In genomic region chr3:51660060-51660459, GRCm38 (mm10) we compare ENCODE assay signal across 10 mouse cellular contexts. TPM values are rescaled to one million over a fixed set of nuclear protein-coding genes. Genes with fewer than 3 reads are reported as not detected.
DNase-seq lines count a peak whose midpoint lies in the region; ATAC-seq and TF ChIP-seq lines count a peak whose summit lies in the region.
"Had no signal": no experiment of that assay in that cellular context is flagged by ENCODE, and none has a peak within 500 bp of the region (broad histone marks: within the 10 kb centered on the region; RNA-seq: fewer than 3 reads in every experiment).

Mgst2 (plus strand) TSS chr3:51660360.

- DNase-seq in lung, postnatal 14 days, result no peak
- DNase-seq in adrenal gland, postnatal 10 days, result no peak
- DNase-seq in splenic B cell, adult 2 months (ENCODE audit: low read depth, low spot score), result peak; percentile 18
- DNase-seq in kidney, adult 2 months, result no peak
- no peak for DNase-seq in heart, postnatal 10 days
- DNase-seq: heart, adult 18-20 months had no signal

- intact Hi-C loops in heart, postnatal 10 days (cut with DNase I), result no loop called here

- no peak for ATAC-seq in lung, embryonic 15.5 days (ENCODE audit: borderline replicate concordance, extremely low read depth, low FRiP score, low TSS enrichment)
- no peak for ATAC-seq in intestine, postnatal 0 days
- no peak for ATAC-seq in forebrain, embryonic 12.5 days (ENCODE audit: low FRiP score)

- H3K9me3 ChIP-seq in lung, embryonic 15.5 days, result no peaks in the 10 kb centered on the region
- H3K9me3 ChIP-seq in intestine, postnatal 0 days (ENCODE audit: control insufficient read depth), result no peaks in the 10 kb centered on the region
- H3K9me3 ChIP-seq in forebrain, embryonic 12.5 days, result no peaks in the 10 kb centered on the region
- H3K9me3 ChIP-seq: forebrain, embryonic 10.5 days had no signal

- 40% methylated on average over 4 of the region's 4 CpGs for WGBS in lung, embryonic 15.5 days
- 36% methylated on average over 4 of the region's 4 CpGs for WGBS in intestine, postnatal 0 days
- whole genome bisulfite sequencing in kidney, adult 2 months, result 78% methylated on average over 4 of the region's 4 CpGs
- 85% methylated on average over 4 of the region's 4 CpGs for WGBS in forebrain, embryonic 12.5 days

- no peak within 1 kb of the TSS for H3K9ac ChIP-seq in lung, embryonic 15.5 days
- no peak within 1 kb of the TSS for H3K9ac ChIP-seq in intestine, postnatal 0 days (ENCODE audit: low read depth, low read length)
- no peak within 1 kb of the TSS for H3K9ac ChIP-seq in forebrain, embryonic 12.5 days

- no peaks in the 10 kb centered on the region for H3K27me3 ChIP-seq in lung, embryonic 15.5 days
- H3K27me3 ChIP-seq in intestine, postnatal 0 days (replicated peaks; ENCODE audit: control insufficient read depth, insufficient read depth, low read length), result no peaks in the 10 kb centered on the region
- no peaks in the 10 kb centered on the region for H3K27me3 ChIP-seq in splenic B cell, adult 2 months (ENCODE audit: control insufficient read depth, insufficient read depth, low read length, poor library complexity, severe bottlenecking)
- no peaks in the 10 kb centered on the region for H3K27me3 ChIP-seq in kidney, adult 2 months (replicated peaks; ENCODE audit: control insufficient read depth, insufficient read depth, low read length)
- H3K27me3 ChIP-seq in forebrain, embryonic 12.5 days, result no peaks in the 10 kb centered on the region

- H3K36me3 ChIP-seq in lung, embryonic 15.5 days, result no peaks in the 10 kb centered on the region
- no peaks in the 10 kb centered on the region for H3K36me3 ChIP-seq in intestine, postnatal 0 days (ENCODE audit: control insufficient read depth, insufficient read depth)
- H3K36me3 ChIP-seq in splenic B cell, adult 2 months (ENCODE audit: control insufficient read depth, insufficient read depth, low read length, poor library complexity, severe bottlenecking), result no peaks in the 10 kb centered on the region; the same call in 1 of the 2 replicates
- H3K36me3 ChIP-seq in kidney, adult 2 months (ENCODE audit: control insufficient read depth, insufficient read depth, low read length), result no peaks in the 10 kb centered on the region
- no peaks in the 10 kb centered on the region for H3K36me3 ChIP-seq in forebrain, embryonic 12.5 days (replicated peaks)
- H3K36me3 ChIP-seq: forebrain, embryonic 10.5 days had no signal

- H3K27ac ChIP-seq in lung, embryonic 15.5 days, result peak within 1 kb of the TSS; percentile 47; the same call in 1 of the 2 replicates
- H3K27ac ChIP-seq in intestine, postnatal 0 days (ENCODE audit: low read depth, low read length), result peak within 1 kb of the TSS; percentile 73
- H3K27ac ChIP-seq in kidney, adult 2 months (ENCODE audit: insufficient read depth, low read depth, low read length), result no peak within 1 kb of the TSS
- no peak within 1 kb of the TSS for H3K27ac ChIP-seq in forebrain, embryonic 12.5 days
- H3K27ac ChIP-seq: forebrain, embryonic 10.5 days had no signal

- no peak for TF ChIP-seq POLR2A in kidney, adult 2 months (IDR thresholded peaks at IDR 0.05; ENCODE audit: low read depth, low read length)

- peaks cover 26% of the 10 kb centered on the region for H3K4me1 ChIP-seq in lung, embryonic 15.5 days
- H3K4me1 ChIP-seq in intestine, postnatal 0 days (replicated peaks; ENCODE audit: control insufficient read depth, insufficient read depth, low read length), result 0 out of 2 replicates have a peak, but pooled peaks cover 4% of the 10 kb centered on the region
- no peaks in the 10 kb centered on the region for H3K4me1 ChIP-seq in kidney, adult 2 months (ENCODE audit: control insufficient read depth, insufficient read depth, low read length)
- H3K4me1 ChIP-seq in forebrain, embryonic 12.5 days, result no peaks in the 10 kb centered on the region; the same call in 1 of the 2 replicates

- TF ChIP-seq CTCF in intestine, postnatal 0 days (IDR thresholded peaks at IDR 0.05; ENCODE audit: low read depth), result no peak
- no peak for TF ChIP-seq CTCF in kidney, adult 2 months (conservative IDR thresholded peaks at IDR 0.05; ENCODE audit: insufficient read depth, insufficient read length, low read depth, low read length)

- no peak within 1 kb of the TSS for H3K4me3 ChIP-seq in lung, embryonic 15.5 days
- H3K4me3 ChIP-seq in intestine, postnatal 0 days (ENCODE audit: low read depth, low read length), result peak within 1 kb of the TSS; percentile 32
- no peak within 1 kb of the TSS for H3K4me3 ChIP-seq in kidney, adult 2 months (ENCODE audit: insufficient read depth, low read depth, low read length)
- no peak within 1 kb of the TSS for H3K4me3 ChIP-seq in forebrain, embryonic 12.5 days (replicated peaks)
- H3K4me3 ChIP-seq: forebrain, embryonic 10.5 days had no signal

- no peak within 1 kb of the TSS for H3K4me2 ChIP-seq in lung, embryonic 15.5 days
- peak within 1 kb of the TSS; percentile 49 for H3K4me2 ChIP-seq in intestine, postnatal 0 days (replicated peaks; ENCODE audit: low read depth)
- no peak within 1 kb of the TSS for H3K4me2 ChIP-seq in forebrain, embryonic 12.5 days

RNA-seq across cellular contexts. Expression of gene Mgst2, which starts in this region (rescaled TPM):
- polyA plus RNA-seq in lung, embryonic 15.5 days (2015; fragmentation: Nextera tagmentation; extraction: Ambion mirVana), result 2.8 and 3.2 TPM in 2 replicates
- total RNA-seq in adrenal gland, postnatal 10 days (2021), result 10 to 100 TPM; 45.3 to 46.4 TPM
- polyA plus RNA-seq in intestine, postnatal 0 days (2015; fragmentation: Nextera tagmentation; extraction: Ambion mirVana), result 128 and 153 TPM in 2 replicates
- 0.11 and 0.55 TPM in 2 replicates for polyA plus RNA-seq in kidney, adult 2 months (2012; rRNA removed)
- 1 to 10 TPM in 1 of 2 experiments, under 1 TPM in 1; 0.35 to 2.1 TPM for total RNA-seq in heart, postnatal 10 days (2021)
- 0.40 TPM in 1 of 2 replicates, not detected in the other for polyA plus RNA-seq in forebrain, embryonic 12.5 days (2016; fragmentation: Nextera tagmentation; extraction: Ambion mirVana)

Comparison
In these comparisons a context has a peak if more than half of its experiments do, and no peak if none do; other contexts are left out.
1. RNA of gene Mgst2 (total RNA-seq): 45.3 to 46.4 TPM in adrenal gland, postnatal 10 days; 0.35 to 2.1 TPM in heart, postnatal 10 days; every median in the first group is over 10 times any median in the second.
2. RNA of gene Mgst2 (polyA plus RNA-seq): 128 to 153 TPM in intestine, postnatal 0 days; 2.8 to 3.2 TPM in lung, embryonic 15.5 days, 0.11 to 0.55 TPM in kidney, adult 2 months and 0.40 TPM in forebrain, embryonic 12.5 days; every median in the first group is over 10 times any median in the second.
3. H3K27ac ChIP-seq: peak in lung, embryonic 15.5 days (single experiment) and intestine, postnatal 0 days (single experiment); none in kidney, adult 2 months (single experiment) and forebrain, embryonic 12.5 days (single experiment).